Mouse (Mus musculus): ENCODE results near the gene Thoc7. TPM values are rescaled to one million over a fixed set of nuclear protein-coding genes. Genes with fewer than 3 reads are reported as not detected.

Thoc7 gene
- total RNA-seq, 2 experiments from 2014 or later = 117 to 129 TPM

- no peak for DNase-seq
- intact Hi-C loops (cut with DNase I) = no loop called here
These were observed 17.0 kb downstream of the Thoc7 start for GRCm38 (mm10) chr14:13944686-13945085.

- intact Hi-C loops (cut with DNase I) = no loop called here
- DNase-seq = no peak
These were observed 27.6 kb downstream of the Thoc7 start for GRCm38 (mm10) chr14:13934052-13934371.

- no peak for DNase-seq
- intact Hi-C loops (cut with DNase I) = no loop called here
These were observed 28.2 kb downstream of the Thoc7 start for GRCm38 (mm10) chr14:13933290-13934051.

GRCm38 (mm10) chr14:13917630-13918029 lies 44.0 kb downstream of the Thoc7 start:
- intact Hi-C loops (cut with DNase I) = loop anchor here (2.0 to 5.0 kb wide), 2 partner anchors 561 to 1340 kb away; no protein-coding TSS in a partner anchor
- peak; percentile 62 to 77 for DNase-seq

- no peak for DNase-seq
- intact Hi-C loops (cut with DNase I) = loop anchor here (2.0 to 5.0 kb wide), 2 partner anchors 560 to 1340 kb away; no protein-coding TSS in a partner anchor
These were observed 44.4 kb downstream of the Thoc7 start for GRCm38 (mm10) chr14:13917208-13917607.

- DNase-seq = no peak
- intact Hi-C loops (cut with DNase I) = loop anchor here (5.0 kb wide), 1 partner anchor 1338 kb away; no protein-coding TSS in a partner anchor
These were observed 46.4 kb downstream of the Thoc7 start for GRCm38 (mm10) chr14:13915207-13915606.

GRCm38 (mm10) chr14:13914387-13915082 lies 47.1 kb downstream of the Thoc7 start, which contains the start of gene Gm281:
Gm281 (minus strand) TSS chr14:13914478.
- no peak for DNase-seq
- intact Hi-C loops (cut with DNase I) = loop anchor here (5.0 kb wide), 1 partner anchor 1337 kb away; no protein-coding TSS in a partner anchor

GRCm38 (mm10) chr14:13910148-13910547 lies 51.5 kb downstream of the Thoc7 start:
- no peak for DNase-seq
- intact Hi-C loops (cut with DNase I) = no loop called here

- no peak for DNase-seq
- intact Hi-C loops (cut with DNase I) = no loop called here
These were observed 54.5 kb downstream of the Thoc7 start for GRCm38 (mm10) chr14:13907145-13907544.

- no peak for DNase-seq
- intact Hi-C loops (cut with DNase I) = no loop called here
These were observed 55.2 kb downstream of the Thoc7 start for GRCm38 (mm10) chr14:13906461-13906860.

- intact Hi-C loops (cut with DNase I) = loop anchor here (1.0 kb wide), 1 partner anchor 545 kb away; no protein-coding TSS in a partner anchor
- peak; percentile 43 to 60 for DNase-seq
These were observed 60.0 kb downstream of the Thoc7 start for GRCm38 (mm10) chr14:13901611-13902067.

Other genes with a start within 250 kb of the Thoc7 start
- not detected for gene Gm281, start 47.4 kb downstream of the Thoc7 start, total RNA-seq (2021)
- gene Atxn7, start 412 bp downstream of the Thoc7 start, total RNA-seq (2021) = 10 to 100 TPM; 16.0 to 17.3 TPM
- gene Psmd6, start 159.1 kb upstream of the Thoc7 start, total RNA-seq (2021) = 100 to 1,000 TPM in 1 of 2 experiments, 10 to 100 TPM in 1; 97.5 to 103 TPM
- not detected for gene Olfr720, start 225.0 kb upstream of the Thoc7 start, total RNA-seq (2021)

All from heart, postnatal 10 days (tissue).